Mouse (Mus musculus) intestine, embryonic 14.5 days (tissue): ENCODE data around the gene Usp49. TPM values are rescaled to one million over a fixed set of nuclear protein-coding genes. Genes with fewer than 3 reads are reported as not detected.

ENCODE experiments used
- ATAC-seq: fragments of 200-750 bp; cut with Nextera tagmentation; replicated peaks from 2 replicates; pipeline ENCODE4 v1.8.0; 2017; ENCODE audit warnings: low read depth, moderate number of reproducible peaks, moderate TSS enrichment, moderate library complexity; ENCODE audit not compliant: low FRiP score, low TSS enrichment
- DNase-seq: peaks from one replicate; pipeline ENCODE4 v3.0.0-alpha.2; 2018; ENCODE audit warnings: low spot score
- H3K27ac ChIP-seq: fragments of 300-500 bp; sonication (generic); 2 replicates; pipeline ENCODE4 v1.5.1; 2014; ENCODE audit warnings: low read depth, mild to moderate bottlenecking, control low read depth
- H3K27me3 ChIP-seq: fragments of 300-500 bp; sonication (generic); replicated peaks from 2 replicates; pipeline ENCODE4 v1.6.1; 2014; ENCODE audit warnings: low read length, control low read depth; ENCODE audit not compliant: control insufficient read depth, insufficient read depth
- H3K36me3 ChIP-seq: fragments of 300-500 bp; sonication (generic); 2 replicates; pipeline ENCODE4 v1.6.1; 2014; ENCODE audit warnings: low read length, control low read depth; ENCODE audit not compliant: control insufficient read depth, insufficient read depth
- H3K4me1 ChIP-seq: fragments of 300-500 bp; sonication (generic); replicated peaks from 2 replicates; pipeline ENCODE4 v1.6.1; 2014; ENCODE audit warnings: low read length, control low read depth, mixed read lengths; ENCODE audit not compliant: control insufficient read depth, insufficient read depth
- H3K4me2 ChIP-seq: fragments of 300-500 bp; sonication (generic); 2 replicates; pipeline ENCODE4 v1.6.1; 2014; ENCODE audit warnings: low read length
- H3K4me3 ChIP-seq: fragments of 300-500 bp; sonication (generic); 2 replicates; pipeline ENCODE4 v1.5.1; 2014; ENCODE audit warnings: low read depth, low read length, control low read depth, mixed read lengths
- H3K9ac ChIP-seq: fragments of 300-500 bp; sonication (generic); 2 replicates; pipeline ENCODE4 v1.6.1; 2014; ENCODE audit warnings: mild to moderate bottlenecking, low read length
- H3K9me3 ChIP-seq: fragments of 300-500 bp; sonication (generic); 2 replicates; pipeline ENCODE4 v1.6.1; 2016; ENCODE audit warnings: low read length, control low read depth; ENCODE audit not compliant: control insufficient read depth
- WGBS: fragments of 180-500 bp; shearing (Covaris S2); extraction: QIAGEN DNeasy Blood & Tissue Kit; methylation state at CpG from one replicate; pipeline ENCODE4 v1.1.7; 2014; 5-methylcytosine and 5-hydroxymethylcytosine counted together
- polyA plus RNA-seq: library from polyadenylated mRNA; unstranded; fragments of >200 nt; fragmentation: Nextera tagmentation; extraction: Ambion mirVana; gene quantifications from 2 replicates; pipeline ENCODE4 v1.2.1, GENCODE M21; 2014

Gene Usp49
- polyA plus RNA-seq: 5.3 and 6.5 TPM in 2 replicates

GRCm38 (mm10) chr17:47630678-47631065 is at the start of gene Usp49:
Usp49 (plus strand) TSS chr17:47630690.
- ATAC-seq (no peak), DNase-seq (no peak)
- Histone ChIP-seq H3K36me3 (peaks cover 16% of the 10 kb centered on the region; the same call in 1 of the 2 replicates), H3K27ac (peak within 1 kb of the TSS; percentile 93), H3K4me1 (peaks cover 24% of the 10 kb centered on the region), H3K4me3 (peak within 1 kb of the TSS; percentile 87), H3K4me2 (peak within 1 kb of the TSS; percentile 84), H3K9ac (peak within 1 kb of the TSS; percentile 72), H3K27me3 (no peaks in the 10 kb centered on the region), H3K9me3 (no peaks in the 10 kb centered on the region)
- WGBS: 0% methylated on average over 3 of the region's 3 CpGs

- no peaks in the 10 kb centered on the region for H3K36me3 ChIP-seq
- no peak overlapping the region for H3K27ac ChIP-seq
- H3K4me2 ChIP-seq: no peak overlapping the region
- WGBS: 80% methylated on average over 4 of the region's 4 CpGs
- DNase-seq: no peak
- no peak overlapping the region for H3K9ac ChIP-seq
- no peaks in the 10 kb centered on the region for H3K27me3 ChIP-seq
- H3K4me3 ChIP-seq: no peak overlapping the region
- no peak for ATAC-seq
- H3K4me1 ChIP-seq: no peaks in the 10 kb centered on the region
- H3K9me3 ChIP-seq: no peaks in the 10 kb centered on the region
Observed at GRCm38 (mm10) chr17:47580962-47581361, 49.5 kb upstream of the Usp49 start.

GRCm38 (mm10) chr17:47588517-47588916 is 42.0 kb upstream of the Usp49 start:
- H3K4me3 ChIP-seq: no peak overlapping the region
- no peak overlapping the region for H3K9ac ChIP-seq
- H3K27ac ChIP-seq: no peak overlapping the region
- ATAC-seq: no peak
- H3K9me3 ChIP-seq: no peaks in the 10 kb centered on the region
- DNase-seq: no peak
- no peaks in the 10 kb centered on the region for H3K36me3 ChIP-seq
- WGBS: 83% methylated on average over 8 of the region's 8 CpGs
- no peak overlapping the region for H3K4me2 ChIP-seq
- no peaks in the 10 kb centered on the region for H3K27me3 ChIP-seq
- H3K4me1 ChIP-seq: peaks cover 7% of the 10 kb centered on the region; the same call in 1 of the 2 replicates

GRCm38 (mm10) chr17:47591073-47591472 is 39.4 kb upstream of the Usp49 start:
- no peak for DNase-seq
- no peak overlapping the region for H3K4me2 ChIP-seq
- no peaks in the 10 kb centered on the region for H3K36me3 ChIP-seq
- no peak for ATAC-seq
- H3K4me1 ChIP-seq: peaks cover 7% of the 10 kb centered on the region; the same call in 1 of the 2 replicates
- no peaks in the 10 kb centered on the region for H3K27me3 ChIP-seq
- H3K9ac ChIP-seq: no peak overlapping the region
- no peaks in the 10 kb centered on the region for H3K9me3 ChIP-seq
- no peak overlapping the region for H3K4me3 ChIP-seq
- no peak overlapping the region for H3K27ac ChIP-seq
- 72% methylated on average over 3 of the region's 3 CpGs for WGBS

- H3K27me3 ChIP-seq: no peaks in the 10 kb centered on the region
- H3K4me3 ChIP-seq: peak overlapping the region; percentile 73
- no peaks in the 10 kb centered on the region for H3K9me3 ChIP-seq
- peak overlapping the region; percentile 88 for H3K9ac ChIP-seq
- WGBS: under 1% methylated on average over 59 of the region's 63 CpGs
- H3K4me2 ChIP-seq: peak overlapping the region; percentile 97
- peaks cover 28% of the 10 kb centered on the region for H3K4me1 ChIP-seq
- DNase-seq: peak; percentile 95
- H3K36me3 ChIP-seq: peaks cover 19% of the 10 kb centered on the region
- peak overlapping the region; percentile 98 for H3K27ac ChIP-seq
- ATAC-seq: peak; percentile 83
Observed at GRCm38 (mm10) chr17:47593215-47593853, 37.2 kb upstream of the Usp49 start.

- H3K9me3 ChIP-seq: no peaks in the 10 kb centered on the region
- H3K4me2 ChIP-seq: peak overlapping the region; percentile 97
- no peak for DNase-seq
- WGBS: under 1% methylated on average over 13 of the region's 13 CpGs
- H3K4me3 ChIP-seq: peak overlapping the region; percentile 73
- ATAC-seq: no peak
- peak overlapping the region; percentile 98 for H3K27ac ChIP-seq
- no peaks in the 10 kb centered on the region for H3K27me3 ChIP-seq
- peaks cover 23% of the 10 kb centered on the region for H3K36me3 ChIP-seq
- H3K9ac ChIP-seq: peak overlapping the region; percentile 88
- H3K4me1 ChIP-seq: peaks cover 30% of the 10 kb centered on the region
Observed at GRCm38 (mm10) chr17:47593854-47594182, 36.7 kb upstream of the Usp49 start.

- Histone ChIP-seq H3K9ac (peak overlapping the region; percentile 88), H3K4me2 (peak overlapping the region; percentile 97), H3K27me3 (no peaks in the 10 kb centered on the region), H3K4me1 (peaks cover 30% of the 10 kb centered on the region), H3K9me3 (no peaks in the 10 kb centered on the region), H3K36me3 (peaks cover 28% of the 10 kb centered on the region), H3K4me3 (peak overlapping the region; percentile 73), H3K27ac (peak overlapping the region; percentile 98)
- WGBS: under 1% methylated on average over 42 of the region's 43 CpGs
- ATAC-seq (no peak), DNase-seq (peak; percentile 81)
Observed at GRCm38 (mm10) chr17:47594183-47594968, 36.1 kb upstream of the Usp49 start.

- Histone ChIP-seq H3K27me3 (no peaks in the 10 kb centered on the region), H3K9me3 (no peaks in the 10 kb centered on the region), H3K36me3 (peaks cover 33% of the 10 kb centered on the region), H3K4me1 (peaks cover 30% of the 10 kb centered on the region), H3K27ac (peak overlapping the region; percentile 98), H3K9ac (peak overlapping the region; percentile 88), H3K4me2 (peak overlapping the region; percentile 97), H3K4me3 (peak overlapping the region; percentile 73)
- DNase-seq (no peak), ATAC-seq (no peak)
- 3% methylated on average over 7 of the region's 9 CpGs for WGBS
Observed at GRCm38 (mm10) chr17:47594969-47595247, 35.6 kb upstream of the Usp49 start.
